Mouse (Mus musculus) heart, embryonic 16.5 days (tissue): ENCODE results near the gene Sorbs2. TPM values are rescaled to one million over a fixed set of nuclear protein-coding genes. Genes with fewer than 3 reads are reported as not detected.

Experiments
- ATAC-seq: fragments of 200-750 bp; cut with Nextera tagmentation; replicated peaks from 2 replicates; pipeline ENCODE4 v1.8.0; 2017; ENCODE audit warnings: moderate number of reproducible peaks; ENCODE audit not compliant: insufficient read depth, low FRiP score; ENCODE audit errors: extremely low read depth
- H3K27ac ChIP-seq: fragments of 300-500 bp; sonication (generic); 2 replicates; pipeline ENCODE4 v1.5.1; 2014; ENCODE audit warnings: mild to moderate bottlenecking, low read length, control low read depth, moderate library complexity
- H3K27me3 ChIP-seq: fragments of 300-500 bp; sonication (generic); 2 replicates; pipeline ENCODE4 v1.6.1; 2014; ENCODE audit warnings: low read length, mixed read lengths; ENCODE audit not compliant: control insufficient read depth, insufficient read depth
- H3K36me3 ChIP-seq: fragments of 300-500 bp; sonication (generic); 2 replicates; pipeline ENCODE4 v1.6.1; 2014; ENCODE audit not compliant: control insufficient read depth, insufficient read depth
- H3K4me1 ChIP-seq: fragments of 300-500 bp; sonication (generic); 2 replicates; pipeline ENCODE4 v1.6.1; 2014; ENCODE audit warnings: low read length, mixed read lengths; ENCODE audit not compliant: control insufficient read depth, insufficient read depth
- H3K4me2 ChIP-seq: fragments of 300-500 bp; sonication (generic); 2 replicates; pipeline ENCODE4 v1.6.1; 2014; ENCODE audit warnings: low read depth, mild to moderate bottlenecking, control low read depth, low read length
- H3K4me3 ChIP-seq: fragments of 300-500 bp; sonication (generic); 2 replicates; pipeline ENCODE4 v1.5.1; 2014; ENCODE audit warnings: mild to moderate bottlenecking, control low read depth, low read length
- H3K9ac ChIP-seq: fragments of 300-500 bp; sonication (generic); 2 replicates; pipeline ENCODE4 v1.6.1; 2014; ENCODE audit warnings: low read length, control low read depth
- H3K9me3 ChIP-seq: fragments of 300-500 bp; sonication (generic); replicated peaks from 2 replicates; pipeline ENCODE4 v1.6.1; 2016; ENCODE audit warnings: low read length; ENCODE audit not compliant: control insufficient read depth
- WGBS: fragments of 180-500 bp; shearing (Covaris S2); extraction: QIAGEN DNeasy Blood & Tissue Kit; methylation state at CpG from one replicate; pipeline ENCODE4 v1.1.7; 2014; 5-methylcytosine and 5-hydroxymethylcytosine counted together
- polyA plus RNA-seq: library from polyadenylated mRNA; unstranded; fragments of >200 nt; fragmentation: Nextera tagmentation; extraction: Ambion mirVana; gene quantifications from 2 replicates; pipeline ENCODE4 v1.2.1, GENCODE M21; 2015

Sorbs2 gene
- polyA plus RNA-seq, 1 experiment from 2014 or later, result 316 TPM

- Histone ChIP-seq H3K4me1 (peaks cover 9% of the 10 kb centered on the region), H3K4me2 (no peak overlapping the region), H3K27ac (no peak overlapping the region), H3K36me3 (0 out of 2 replicates have a peak, but pooled peaks cover 3% of the 10 kb centered on the region), H3K4me3 (no peak overlapping the region), H3K27me3 (no peaks in the 10 kb centered on the region), H3K9me3 (no peaks in the 10 kb centered on the region), H3K9ac (no peak overlapping the region)
- no peak for ATAC-seq
- 78% methylated on average over 4 of the region's 4 CpGs for WGBS
Observed at GRCm38 (mm10) chr8:45709098-45709497, 201.5 kb downstream of the Sorbs2 start.

GRCm38 (mm10) chr8:45709734-45710133 is 202.1 kb downstream of the Sorbs2 start:
- Histone ChIP-seq H3K27ac (no peak overlapping the region), H3K9me3 (no peaks in the 10 kb centered on the region), H3K36me3 (0 out of 2 replicates have a peak, but pooled peaks cover 3% of the 10 kb centered on the region), H3K9ac (no peak overlapping the region), H3K4me3 (no peak overlapping the region), H3K27me3 (no peaks in the 10 kb centered on the region), H3K4me1 (peaks cover 10% of the 10 kb centered on the region), H3K4me2 (no peak overlapping the region)
- WGBS, result 72% methylated on average over 4 of the region's 4 CpGs
- no peak for ATAC-seq

- Histone ChIP-seq H3K4me3 (no peak overlapping the region), H3K36me3 (peaks cover 10% of the 10 kb centered on the region), H3K9ac (no peak overlapping the region), H3K27me3 (no peaks in the 10 kb centered on the region), H3K4me2 (no peak overlapping the region), H3K4me1 (0 out of 2 replicates have a peak, but pooled peaks cover 2% of the 10 kb centered on the region), H3K9me3 (no peaks in the 10 kb centered on the region), H3K27ac (no peak overlapping the region)
- ATAC-seq, result no peak
- 77% methylated on average over 6 of the region's 6 CpGs for WGBS
Observed at GRCm38 (mm10) chr8:45712610-45713009, 205.0 kb downstream of the Sorbs2 start.

- Histone ChIP-seq H3K4me2 (no peak overlapping the region), H3K27ac (no peak overlapping the region), H3K36me3 (peaks cover 10% of the 10 kb centered on the region), H3K9ac (no peak overlapping the region), H3K4me1 (peaks cover 9% of the 10 kb centered on the region), H3K9me3 (no peaks in the 10 kb centered on the region), H3K27me3 (no peaks in the 10 kb centered on the region), H3K4me3 (no peak overlapping the region)
- ATAC-seq, result no peak
- 53% methylated on average over 3 of the region's 3 CpGs for WGBS
Observed at GRCm38 (mm10) chr8:45714806-45715205, 207.2 kb downstream of the Sorbs2 start.

- no peaks in the 10 kb centered on the region for H3K27me3 ChIP-seq
- no peak overlapping the region for H3K27ac ChIP-seq
- peaks cover 7% of the 10 kb centered on the region for H3K36me3 ChIP-seq
- H3K9ac ChIP-seq, result no peak overlapping the region
- H3K4me2 ChIP-seq, result no peak overlapping the region
- H3K9me3 ChIP-seq, result no peaks in the 10 kb centered on the region
- 74% methylated on average over 13 of the region's 13 CpGs for WGBS
- H3K4me3 ChIP-seq, result no peak overlapping the region
- H3K4me1 ChIP-seq, result peaks cover 11% of the 10 kb centered on the region
- no peak for ATAC-seq
Observed at GRCm38 (mm10) chr8:45715330-45716027, 207.9 kb downstream of the Sorbs2 start.

GRCm38 (mm10) chr8:45719776-45720175 is 212.2 kb downstream of the Sorbs2 start:
- Histone ChIP-seq H3K27me3 (no peaks in the 10 kb centered on the region), H3K9ac (no peak overlapping the region), H3K27ac (peak overlapping the region; percentile 78), H3K4me3 (no peak overlapping the region), H3K4me2 (no peak overlapping the region), H3K36me3 (peaks cover 11% of the 10 kb centered on the region), H3K9me3 (no peaks in the 10 kb centered on the region), H3K4me1 (peaks cover 15% of the 10 kb centered on the region)
- 37% methylated on average over 8 of the region's 8 CpGs for whole genome bisulfite sequencing
- ATAC-seq, result peak; percentile 79

GRCm38 (mm10) chr8:45724204-45724603 is 216.6 kb downstream of the Sorbs2 start:
- Histone ChIP-seq H3K9ac (no peak overlapping the region), H3K9me3 (no peaks in the 10 kb centered on the region), H3K4me2 (no peak overlapping the region), H3K4me1 (peaks cover 13% of the 10 kb centered on the region), H3K36me3 (0 out of 2 replicates have a peak, but pooled peaks cover 4% of the 10 kb centered on the region), H3K27ac (no peak overlapping the region), H3K4me3 (no peak overlapping the region), H3K27me3 (no peaks in the 10 kb centered on the region)
- 83% methylated on average over 3 of the region's 3 CpGs for WGBS
- no peak for ATAC-seq

- H3K9me3 ChIP-seq, result no peaks in the 10 kb centered on the region
- H3K4me2 ChIP-seq, result no peak overlapping the region
- H3K9ac ChIP-seq, result no peak overlapping the region
- peaks cover 6% of the 10 kb centered on the region; the same call in 1 of the 2 replicates for H3K4me1 ChIP-seq
- H3K27ac ChIP-seq, result no peak overlapping the region
- WGBS, result 69% methylated on average over 5 of the region's 5 CpGs
- no peak for ATAC-seq
- 0 out of 2 replicates have a peak, but pooled peaks cover 4% of the 10 kb centered on the region for H3K36me3 ChIP-seq
- no peaks in the 10 kb centered on the region for H3K27me3 ChIP-seq
- no peak overlapping the region for H3K4me3 ChIP-seq
Observed at GRCm38 (mm10) chr8:45725321-45725720, 217.7 kb downstream of the Sorbs2 start.

- H3K4me3 ChIP-seq, result no peak overlapping the region
- no peak overlapping the region for H3K4me2 ChIP-seq
- no peaks in the 10 kb centered on the region for H3K9me3 ChIP-seq
- peaks cover 18% of the 10 kb centered on the region for H3K4me1 ChIP-seq
- ATAC-seq, result no peak
- H3K36me3 ChIP-seq, result no peaks in the 10 kb centered on the region
- H3K9ac ChIP-seq, result no peak overlapping the region
- no peak overlapping the region for H3K27ac ChIP-seq
- H3K27me3 ChIP-seq, result no peaks in the 10 kb centered on the region
- WGBS, result 78% methylated on average over 7 of the region's 7 CpGs
Observed at GRCm38 (mm10) chr8:45729850-45730382, 222.3 kb downstream of the Sorbs2 start.
